Mouse (Mus musculus) urinary bladder, postnatal 36 days (tissue): Measurements from ENCODE around the gene Rfx5.
A peak's percentile ranks its signal among the peaks of the same experiment; 100 is the strongest.
"Not testable (repeated sequence)": the region's sequence is repeated elsewhere in the genome, so short reads cannot be mapped to it uniquely, and the experiment has no call there.

ENCODE experiments used
- DNase-seq, 2 experiments: peaks; one replicate each; pipeline ENCODE4 v3.0.0; 2022; ENCODE audit warnings: low spot score in 2 of 2, mixed read lengths in 1 of 2

The Rfx5 gene

DNA sequence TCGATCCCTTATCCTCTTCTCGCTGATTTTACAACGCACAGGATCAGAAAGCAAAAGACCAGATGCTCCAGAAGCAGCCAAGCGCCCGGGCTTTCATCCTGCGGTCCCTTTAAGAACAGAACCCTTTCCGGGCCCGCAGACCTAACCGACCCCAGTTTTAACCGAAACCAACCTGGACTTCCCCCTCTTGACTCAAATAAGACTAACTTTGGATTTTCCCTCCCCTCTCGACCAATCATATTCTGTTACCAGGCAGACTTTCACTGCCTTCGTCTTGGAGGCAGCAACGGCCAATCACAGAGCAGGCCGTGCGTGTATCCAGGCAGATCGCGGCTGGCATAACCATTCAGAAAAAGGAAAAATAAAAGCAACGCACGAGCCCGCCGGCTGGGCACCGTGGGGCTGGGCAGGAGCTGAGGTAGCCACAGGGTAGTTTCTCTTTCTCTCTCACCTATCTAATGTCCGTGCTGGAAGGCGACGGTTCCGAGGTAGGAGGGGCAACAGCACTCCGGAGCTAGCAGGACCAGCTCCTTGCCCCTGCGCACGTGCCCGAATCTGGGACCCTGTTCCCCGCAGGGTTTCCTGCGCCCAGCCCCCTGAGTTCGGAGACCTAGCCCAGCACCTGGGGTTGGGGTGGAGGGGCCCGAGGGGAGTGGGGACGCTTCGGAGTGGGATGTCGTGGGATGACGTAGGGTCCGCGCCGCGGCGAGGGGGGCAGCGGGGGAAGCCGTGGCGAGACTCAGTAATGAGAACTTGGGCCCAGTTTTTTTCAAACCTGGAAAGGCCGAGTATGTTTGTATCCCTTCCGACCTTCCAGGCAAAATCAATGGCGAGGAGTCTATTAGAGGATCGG lies at the start of gene Rfx5:
Rfx5 (plus strand) TSS at position 312 of the 853 bp plus-strand sequence.
- DNase-seq, result peak; percentile 88 to 92

DNA sequence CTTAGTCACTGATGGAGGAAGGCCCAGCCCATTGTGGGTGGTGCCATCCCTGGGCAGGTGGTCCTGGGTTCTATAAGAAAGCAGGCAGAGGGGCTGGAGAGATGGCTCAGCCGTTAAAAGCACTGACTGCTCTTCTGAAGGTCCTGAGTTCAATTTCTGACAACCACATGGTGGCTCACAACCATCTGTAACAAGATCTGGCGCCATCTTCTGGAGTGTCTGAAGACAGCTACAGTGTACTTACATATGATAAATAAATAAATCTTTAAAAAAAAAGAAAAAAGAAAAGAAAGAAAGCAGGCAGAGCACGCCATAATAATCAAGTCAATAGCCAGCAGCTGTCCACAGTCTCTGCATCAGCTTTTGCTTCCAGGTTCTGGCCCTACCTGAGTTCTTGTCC lies 49.1 kb upstream of the Rfx5 start:
- not testable (repeated sequence) for DNase-seq

GRCm38 (mm10) chr3:94906482-94906881 lies 47.4 kb upstream of the Rfx5 start:
- no peak for DNase-seq

- no peak for DNase-seq
Measured at GRCm38 (mm10) chr3:94911050-94911693, 42.7 kb upstream of the Rfx5 start.

DNA sequence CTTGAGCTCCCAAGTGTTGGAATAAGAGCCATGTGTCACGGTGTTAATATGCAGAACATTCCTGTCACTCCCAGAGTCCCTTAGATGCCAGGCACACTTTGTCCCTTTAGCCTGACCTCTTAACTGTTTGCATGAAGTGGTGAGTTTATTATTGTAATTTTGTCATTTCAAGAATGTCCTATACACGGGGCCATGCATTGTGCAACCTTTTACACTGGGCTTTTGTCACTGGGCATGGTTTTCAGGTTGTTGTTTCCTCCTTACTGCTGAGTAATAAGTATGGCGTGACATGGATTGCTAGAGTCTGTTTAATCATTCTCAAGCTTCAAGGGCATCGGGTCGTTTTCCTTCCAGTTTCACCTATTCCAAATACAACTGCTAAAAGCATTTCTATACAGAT lies 40.1 kb upstream of the Rfx5 start:
- DNase-seq, result no peak

- no peak for DNase-seq
Measured at GRCm38 (mm10) chr3:94915903-94916741, 37.8 kb upstream of the Rfx5 start.

DNA sequence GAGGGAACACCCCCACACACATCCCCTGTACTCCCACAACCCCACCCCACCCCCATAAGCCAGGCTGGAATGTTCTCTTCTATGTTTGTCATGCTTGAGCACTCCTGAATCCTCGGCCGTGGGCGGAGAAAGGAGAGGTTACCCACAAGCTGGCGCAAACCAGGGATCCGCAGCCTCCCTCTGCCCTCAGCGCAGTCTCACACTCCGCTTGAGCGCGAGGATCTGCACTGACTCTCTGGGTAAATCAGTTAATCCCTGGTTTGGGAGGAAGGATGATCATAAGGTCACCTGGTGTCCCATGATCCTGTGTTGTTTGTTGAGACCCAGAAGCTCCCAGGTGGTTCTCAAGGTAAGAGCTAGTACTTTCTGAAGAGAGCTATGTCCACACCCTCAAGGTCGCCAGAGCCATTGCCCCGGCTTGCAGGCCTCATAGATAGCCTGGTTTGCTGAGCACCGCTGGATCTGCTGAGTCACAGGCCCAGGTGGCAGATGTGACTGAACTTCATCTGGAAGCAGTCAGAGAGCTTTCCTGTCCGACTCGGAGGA lies 36.0 kb upstream of the Rfx5 start:
- DNase-seq, result no peak

DNA sequence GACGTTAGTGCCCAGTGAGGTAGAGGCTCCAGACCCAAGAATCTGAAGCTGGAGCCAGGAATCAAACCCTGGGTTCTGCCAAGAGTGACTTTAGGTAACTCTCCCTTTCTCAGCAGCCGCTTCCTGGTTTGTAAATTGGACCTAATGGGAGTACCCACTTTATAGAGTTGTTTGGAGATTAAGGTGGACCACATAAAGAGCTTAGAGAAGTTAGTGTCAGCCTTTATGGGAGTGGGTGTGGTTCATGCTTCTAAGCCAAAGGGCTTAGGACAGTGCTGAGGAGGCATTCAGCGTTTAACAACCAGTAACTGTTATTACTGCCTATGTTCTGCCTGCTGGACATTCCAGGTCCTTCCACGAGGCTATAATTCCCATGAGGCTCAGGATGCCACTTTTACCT lies 35.0 kb upstream of the Rfx5 start:
- DNase-seq, result no peak

- no peak for DNase-seq
Measured at GRCm38 (mm10) chr3:94921104-94921503, 32.8 kb upstream of the Rfx5 start.

DNA sequence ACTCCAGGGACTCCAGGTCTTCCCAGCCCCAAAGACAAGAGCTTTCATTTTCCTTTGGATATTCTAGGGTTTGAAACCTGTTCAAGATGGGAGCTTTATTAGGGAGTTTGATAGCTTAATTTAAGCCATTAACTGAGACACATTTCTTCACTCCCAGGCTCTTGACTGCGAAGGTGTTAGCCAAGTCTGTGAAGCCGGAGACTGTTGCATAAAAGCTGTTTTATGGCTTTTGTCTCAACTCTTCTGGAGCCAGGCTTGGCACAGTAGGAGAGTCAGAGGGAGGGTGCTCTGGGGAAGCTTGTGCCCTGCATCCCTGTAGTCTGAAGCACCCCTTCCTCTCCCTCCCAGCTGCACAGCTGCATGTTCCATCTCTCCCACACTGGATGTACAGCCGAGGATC lies 31.5 kb upstream of the Rfx5 start:
- no peak for DNase-seq

DNA sequence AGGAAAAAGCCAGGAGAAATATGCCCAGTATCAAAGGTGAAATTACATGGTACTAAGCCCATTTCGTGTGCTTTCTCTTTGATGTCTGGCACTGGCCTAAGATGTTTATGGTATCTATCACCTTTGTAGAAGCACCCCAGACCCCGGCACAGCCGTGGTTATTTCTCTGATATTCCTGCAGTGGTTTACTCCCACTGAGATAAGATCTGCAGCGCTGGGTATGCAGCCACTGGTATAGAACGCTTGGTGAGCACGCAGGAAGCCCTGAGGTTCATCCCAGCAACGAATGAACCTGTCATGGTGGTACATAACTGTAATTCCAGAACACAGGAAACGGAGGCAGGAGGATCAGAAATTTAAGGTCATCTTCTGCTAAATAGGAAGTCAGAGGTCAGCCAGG lies 29.2 kb upstream of the Rfx5 start:
- DNase-seq, result no peak

DNA sequence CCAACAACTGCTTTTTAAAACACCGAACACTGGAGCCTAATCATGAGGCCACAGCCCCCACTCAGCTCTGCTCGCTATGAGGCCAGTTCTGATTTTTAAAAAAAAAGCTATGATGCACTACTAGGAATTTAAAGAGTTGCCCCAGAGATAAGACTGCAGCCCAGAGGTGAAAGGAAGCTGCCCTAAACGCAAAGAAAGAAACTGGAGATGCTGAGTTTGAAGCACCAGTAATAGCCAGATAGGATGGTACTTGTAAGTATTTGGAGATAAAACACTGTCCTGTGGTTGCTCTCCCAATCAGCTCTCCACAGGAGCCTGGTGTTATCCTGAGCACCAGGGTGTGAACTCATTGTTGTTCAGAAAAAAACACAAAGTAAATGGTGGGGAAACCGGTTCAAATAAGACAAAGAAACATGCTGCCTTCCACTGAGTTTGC lies 27.6 kb upstream of the Rfx5 start:
- not testable (repeated sequence) for DNase-seq

- DNase-seq, result not testable (repeated sequence)
Measured at GRCm38 (mm10) chr3:94928979-94929378, 24.9 kb upstream of the Rfx5 start.

DNA sequence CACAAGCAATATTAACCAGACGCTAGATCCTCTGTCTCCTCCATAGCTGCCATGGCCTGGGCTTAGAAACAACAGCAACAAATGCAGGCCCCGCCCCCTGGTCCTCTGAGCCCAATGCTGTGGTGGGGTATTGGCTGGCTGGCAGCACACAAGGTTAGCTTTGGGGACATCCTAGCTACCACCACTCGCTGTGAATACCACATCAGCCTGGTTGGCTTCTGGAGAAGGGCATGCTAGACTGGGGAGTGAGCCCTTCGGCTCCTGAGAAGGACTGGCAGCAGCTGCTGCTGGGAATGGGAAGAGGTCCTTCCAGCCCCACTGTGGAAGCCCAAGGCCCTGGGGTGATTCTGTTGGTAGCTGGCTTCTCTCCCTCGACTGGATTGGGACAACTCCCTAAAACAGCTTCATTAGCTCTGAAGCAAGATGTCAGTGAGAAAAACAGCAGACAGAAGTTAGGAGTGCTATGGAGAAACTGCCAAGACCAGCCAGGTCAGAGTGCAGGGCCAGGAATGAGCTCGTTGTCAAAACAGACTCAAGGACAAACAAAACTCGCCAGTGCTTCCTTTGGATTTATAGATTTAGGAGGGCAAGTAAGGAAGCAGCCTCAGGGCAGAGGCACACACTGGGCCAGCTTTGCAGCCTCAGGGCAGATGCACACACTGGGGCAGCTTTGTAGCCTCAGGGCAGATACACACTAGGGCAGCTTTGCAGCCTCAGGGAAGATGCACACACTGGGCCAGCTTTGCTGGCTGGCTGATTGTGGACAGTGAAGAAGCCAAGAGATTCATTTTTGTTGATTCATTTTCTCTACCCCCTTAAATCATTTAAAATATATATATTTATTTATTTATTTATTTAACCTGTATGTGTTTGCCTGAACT lies 23.2 kb upstream of the Rfx5 start:
- DNase-seq, result peak in 1 of 2 experiments; percentile 23

GRCm38 (mm10) chr3:94931427-94932082 lies 22.3 kb upstream of the Rfx5 start:
- DNase-seq, result not testable (repeated sequence)

- DNase-seq, result not testable (repeated sequence)
Measured at GRCm38 (mm10) chr3:94932279-94932678, 21.6 kb upstream of the Rfx5 start.

DNA sequence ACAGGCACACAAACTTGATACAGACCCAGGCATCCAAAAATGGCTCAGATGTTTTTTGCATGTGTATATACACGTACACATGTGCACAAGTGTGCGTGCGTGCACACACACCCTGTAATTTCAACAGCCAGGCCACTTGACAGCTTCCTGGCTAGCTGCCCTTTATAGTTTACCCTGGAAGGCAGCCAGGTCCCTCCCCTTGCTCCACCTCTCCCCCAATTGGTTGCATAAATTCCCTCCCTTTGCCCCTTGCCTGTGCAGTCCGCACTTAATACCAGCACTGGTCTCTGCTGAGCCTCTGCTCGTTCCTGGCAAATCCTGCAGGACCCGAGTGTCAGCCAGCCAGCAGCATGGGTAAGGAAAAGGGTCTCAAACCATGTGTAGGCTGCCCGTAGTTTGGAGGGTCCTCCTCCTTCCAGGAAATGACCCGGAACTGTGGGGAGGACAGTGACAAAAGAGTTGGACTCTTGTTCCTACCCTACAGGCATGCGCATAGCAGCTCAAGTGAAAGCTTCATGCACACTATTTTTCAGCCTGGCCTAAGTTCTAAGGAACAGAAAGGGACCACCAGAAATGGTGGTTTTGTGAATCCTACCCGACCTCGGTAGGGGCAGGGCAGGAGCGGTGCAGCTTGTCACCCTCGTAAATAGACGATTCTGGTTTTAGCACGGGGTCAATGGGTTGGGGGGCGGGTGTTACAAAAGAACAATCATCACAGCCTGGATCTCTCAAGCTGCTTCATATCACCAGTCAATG lies 20.9 kb upstream of the Rfx5 start, which contains the start of gene Selenbp1:
Selenbp1 (plus strand) TSS at position 248 of the 756 bp plus-strand sequence.
- DNase-seq, result peak; percentile 91 to 92

DNA sequence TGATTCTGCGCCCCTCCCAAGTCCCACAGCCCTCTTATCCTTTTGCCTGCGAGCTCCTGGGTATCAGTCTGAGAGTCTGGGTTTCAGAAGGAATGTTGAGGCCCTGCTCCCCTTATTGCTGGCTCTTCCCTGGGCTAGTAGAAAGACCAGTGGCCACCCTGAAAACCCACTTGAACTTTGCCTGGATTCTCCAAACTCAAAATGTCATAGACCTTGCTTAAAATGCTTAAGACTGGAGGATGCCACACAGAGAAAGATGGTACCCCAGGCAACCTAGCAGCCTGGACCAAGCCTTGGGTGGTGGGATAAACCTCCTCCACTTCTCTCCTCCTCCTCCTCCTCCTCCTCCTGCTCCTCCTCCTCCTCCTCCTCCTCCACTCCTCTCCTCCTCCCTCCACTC lies 20.3 kb upstream of the Rfx5 start:
- DNase-seq, result not testable (repeated sequence)

DNA sequence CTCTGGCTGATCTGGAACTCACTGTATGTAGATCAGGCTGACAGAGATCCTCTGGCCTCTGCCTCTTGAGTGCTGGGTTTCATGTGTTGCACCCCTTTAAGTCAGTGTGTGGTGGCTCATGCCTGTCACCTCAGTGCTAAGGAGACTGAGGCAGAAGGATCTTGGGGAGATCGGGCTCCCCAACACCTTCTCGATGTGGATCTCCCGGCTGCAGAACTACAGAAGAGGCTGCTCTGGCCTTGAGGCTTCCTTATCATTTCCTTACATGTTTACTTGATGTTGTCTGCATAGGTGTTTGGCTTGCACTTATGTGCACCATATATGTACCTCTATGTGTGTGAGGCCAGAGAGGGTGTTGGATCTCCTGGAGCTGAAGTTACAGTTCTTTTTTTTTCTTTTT lies 19.3 kb upstream of the Rfx5 start:
- not testable (repeated sequence) for DNase-seq
